Mouse (Mus musculus) left cerebral cortex, adult 18-20 months (tissue): Measurements from ENCODE around the gene Atg4c. TPM values are rescaled to one million over a fixed set of nuclear protein-coding genes. Genes with fewer than 3 reads are reported as not detected.

Source experiments
- DNase-seq, 2 experiments: peaks; one replicate each; pipeline ENCODE4 v3.0.0; 2021 to 2022; ENCODE audit warnings: low spot score in 2 of 2, mixed read lengths in 1 of 2
- total RNA-seq, 2 experiments: library from RNA; stranded (reverse); gene quantifications; 2 replicates each; pipeline ENCODE4 v1.2.3; 2021

The Atg4c gene
- total RNA-seq, 2 experiments from 2014 or later = 42.7 to 44.2 TPM

DNA sequence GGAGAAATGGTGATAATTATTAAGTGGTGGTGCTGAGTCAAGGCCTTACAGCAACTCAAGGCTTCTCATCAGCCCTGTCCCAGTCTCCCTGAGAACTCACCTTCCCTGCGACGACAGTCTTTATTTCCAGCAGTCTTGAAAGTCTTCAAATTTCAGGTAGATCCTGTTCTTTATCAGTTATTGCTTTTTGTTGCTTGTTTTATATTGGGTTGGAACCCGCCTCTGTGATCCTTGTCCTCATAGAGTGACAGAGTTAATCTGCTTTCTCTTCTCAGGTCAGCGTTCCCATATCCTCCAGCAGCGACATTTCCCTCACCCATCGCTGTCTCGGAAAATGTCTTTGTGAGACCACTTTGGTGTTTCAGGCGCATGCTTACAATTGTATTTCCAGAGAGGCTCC lies 56.1 kb downstream of the Atg4c start:
- no peak for DNase-seq

DNA sequence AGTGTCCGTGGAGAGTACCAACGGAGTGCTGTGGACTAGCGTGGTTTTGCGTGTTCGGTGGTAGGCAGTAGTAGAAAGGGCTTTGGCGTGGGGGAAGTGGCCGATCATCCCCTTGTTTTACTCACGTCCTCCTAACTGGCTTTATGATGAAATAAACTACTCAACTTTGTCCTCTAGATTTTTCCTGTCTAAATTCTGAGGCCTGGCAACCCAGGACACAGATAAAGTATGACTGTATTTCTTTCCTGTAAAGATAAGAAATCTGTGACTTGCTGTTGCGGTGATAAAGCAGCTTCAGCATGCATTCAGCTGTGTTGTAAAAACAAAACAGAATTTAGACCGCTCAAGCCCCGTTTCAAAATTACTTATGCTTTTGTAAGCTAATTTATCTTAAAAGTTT lies 59.2 kb downstream of the Atg4c start:
- DNase-seq = no peak

DNA sequence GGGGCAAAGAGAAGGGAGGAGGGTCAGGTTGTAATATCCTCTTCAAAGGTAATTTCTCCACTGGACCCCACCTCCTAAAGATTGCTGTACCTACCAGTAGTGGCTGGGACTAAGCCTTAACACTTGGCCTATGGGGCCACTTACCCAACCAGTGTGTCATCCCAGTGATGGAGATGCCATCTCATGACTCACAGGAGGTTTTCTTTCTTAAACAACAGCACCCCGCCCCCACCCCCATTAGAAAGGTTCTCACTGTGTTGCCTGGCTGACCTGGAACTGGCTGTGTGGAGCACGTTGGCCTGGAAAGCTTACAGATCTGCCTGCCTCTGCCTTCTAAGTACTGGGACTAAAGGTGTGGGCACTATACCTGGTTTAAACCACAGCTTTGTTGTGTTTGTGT lies 69.5 kb downstream of the Atg4c start:
- DNase-seq = no peak

DNA sequence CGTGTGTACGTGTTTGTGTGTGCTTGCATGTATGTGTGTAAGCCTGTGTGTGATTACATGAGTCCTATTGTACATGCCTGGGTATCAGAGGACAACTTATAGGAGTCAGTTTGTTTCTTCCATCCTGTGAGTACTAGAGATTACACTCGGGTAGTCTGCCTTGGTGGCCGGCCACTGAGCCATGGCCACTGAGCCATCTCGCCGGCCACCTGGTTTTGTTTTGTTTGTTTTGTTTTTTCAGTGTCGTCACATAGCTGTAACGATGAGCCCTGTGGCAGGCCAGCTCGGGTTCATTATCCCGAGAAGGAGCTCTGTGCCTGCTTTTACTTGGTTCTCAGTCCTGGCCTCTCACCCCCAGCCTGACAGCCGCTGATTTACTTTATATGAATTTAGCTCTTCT lies 69.9 kb downstream of the Atg4c start:
- DNase-seq = no peak

DNA sequence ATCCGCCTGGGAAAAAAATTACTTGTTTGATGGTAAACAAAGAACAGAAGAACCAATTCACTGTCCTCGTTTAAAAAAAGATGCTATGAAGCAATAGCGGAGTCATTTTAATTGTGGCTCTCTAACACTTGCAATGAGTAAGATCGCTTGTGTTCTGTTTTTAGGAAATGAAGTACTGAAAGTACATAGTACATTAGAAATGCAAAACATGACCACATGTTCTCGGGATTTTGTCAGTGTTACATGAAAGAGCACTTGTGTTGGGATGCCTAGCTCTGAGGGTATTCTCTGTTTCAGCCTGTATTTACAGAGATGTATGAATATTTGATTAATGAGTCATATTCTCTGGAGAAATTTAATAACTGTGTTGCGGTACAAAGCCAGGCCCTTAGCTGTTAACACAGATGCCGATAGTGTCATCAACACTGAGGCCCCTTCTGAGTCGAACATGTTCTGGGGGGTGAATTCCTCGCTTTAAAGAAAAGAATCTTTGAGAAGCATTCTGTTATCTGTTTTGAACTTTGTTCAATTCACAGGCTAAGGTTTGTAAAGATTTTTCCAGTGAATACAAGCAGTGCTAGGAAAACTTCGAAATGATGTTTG lies 73.2 kb downstream of the Atg4c start:
- DNase-seq = no peak

DNA sequence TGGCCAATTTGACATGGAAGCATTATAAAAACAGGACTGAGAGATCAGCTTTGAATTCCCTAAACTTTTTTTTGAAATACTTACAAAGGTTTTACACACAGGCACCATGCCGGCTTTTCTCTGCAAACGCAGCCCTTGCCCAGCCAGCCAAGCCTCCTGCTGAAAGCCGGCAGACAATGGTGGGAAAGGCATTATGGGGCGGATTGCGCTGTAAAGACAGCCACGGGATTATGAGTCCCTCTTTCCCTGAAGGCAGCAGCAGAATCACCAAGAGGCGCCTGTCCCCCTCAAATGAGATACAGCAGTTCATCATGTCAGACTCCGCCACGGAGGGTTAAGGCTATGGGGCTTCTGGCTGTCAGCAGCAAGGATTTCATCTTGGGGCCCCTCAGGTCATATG lies 79.1 kb downstream of the Atg4c start:
- DNase-seq = no peak

DNA sequence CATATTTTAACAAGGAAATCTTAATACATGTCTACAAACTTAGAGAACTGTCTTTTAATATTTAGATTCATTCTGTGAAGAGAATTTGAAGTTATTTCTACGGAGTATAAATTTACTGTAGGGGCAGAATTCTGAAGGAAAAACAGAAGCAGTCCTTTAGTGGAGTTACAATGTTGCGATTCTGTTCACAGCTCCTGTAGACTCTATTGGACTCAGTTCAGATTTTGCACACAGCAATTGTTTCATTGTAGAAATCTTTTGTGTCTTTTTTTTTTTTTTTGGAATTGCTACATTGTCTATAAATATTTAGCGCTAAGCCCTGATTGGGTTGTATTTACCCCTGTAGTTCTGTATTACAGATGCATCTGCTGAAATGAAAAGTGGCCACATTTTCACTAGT lies 79.7 kb downstream of the Atg4c start:
- no peak for DNase-seq

DNA sequence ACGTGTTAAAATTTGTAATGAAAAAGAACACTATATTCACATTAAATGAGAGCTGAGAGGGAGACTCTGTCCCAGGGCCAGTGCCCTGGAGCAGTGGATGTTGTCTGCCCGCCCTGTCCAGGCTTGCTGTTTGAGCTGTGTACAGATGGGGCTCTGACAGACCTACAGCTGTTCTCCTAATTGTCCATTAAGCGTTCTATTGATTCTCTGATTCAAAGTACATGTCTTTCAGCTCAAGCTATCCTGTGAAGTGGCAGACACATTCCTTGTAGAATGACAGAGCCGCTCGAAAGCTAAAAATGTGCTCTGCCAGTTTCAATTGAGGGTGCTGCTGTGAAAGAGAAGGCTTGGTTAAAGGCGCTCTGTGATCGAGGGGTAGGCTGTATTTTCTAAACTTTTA lies 80.2 kb downstream of the Atg4c start:
- no peak for DNase-seq

DNA sequence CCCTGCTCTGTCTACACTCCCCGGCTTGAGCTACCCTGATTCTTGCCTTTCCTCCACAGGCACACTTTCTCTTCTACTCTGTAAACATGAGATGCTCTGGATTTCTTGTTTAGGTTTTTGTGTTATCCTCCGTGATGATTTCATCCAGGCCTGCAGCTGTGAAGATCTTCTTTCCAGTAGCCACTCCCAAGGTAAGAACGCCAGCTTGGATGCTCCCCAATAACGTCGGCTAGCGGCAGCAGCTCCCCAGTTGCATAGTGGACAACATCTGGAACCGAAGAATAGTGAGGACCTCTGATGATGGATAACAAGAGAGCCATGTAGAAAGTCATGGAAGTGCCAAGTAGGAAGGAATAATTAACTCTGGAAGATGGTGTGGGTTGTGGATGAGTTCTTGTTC lies 85.1 kb downstream of the Atg4c start:
- DNase-seq = no peak

DNA sequence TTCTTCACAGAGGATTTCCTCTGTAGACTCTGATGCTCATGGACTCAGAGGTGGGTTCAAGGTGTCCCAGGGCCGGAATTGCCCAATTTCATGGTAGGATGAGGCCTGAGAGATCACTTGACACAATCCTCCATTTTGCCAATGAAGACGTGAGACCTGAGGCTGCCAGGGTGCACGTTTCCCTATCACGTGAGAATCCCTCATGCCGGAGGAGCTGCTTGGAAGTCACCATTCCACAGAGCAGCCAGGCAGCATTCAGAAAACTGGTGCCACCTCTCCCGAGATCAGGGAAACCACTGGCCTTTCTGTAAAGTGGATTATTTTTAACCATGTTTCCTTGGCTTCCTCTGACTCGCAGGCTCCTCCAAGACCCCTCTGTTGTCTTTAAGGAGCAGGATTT lies 88.0 kb downstream of the Atg4c start:
- no peak for DNase-seq

DNA sequence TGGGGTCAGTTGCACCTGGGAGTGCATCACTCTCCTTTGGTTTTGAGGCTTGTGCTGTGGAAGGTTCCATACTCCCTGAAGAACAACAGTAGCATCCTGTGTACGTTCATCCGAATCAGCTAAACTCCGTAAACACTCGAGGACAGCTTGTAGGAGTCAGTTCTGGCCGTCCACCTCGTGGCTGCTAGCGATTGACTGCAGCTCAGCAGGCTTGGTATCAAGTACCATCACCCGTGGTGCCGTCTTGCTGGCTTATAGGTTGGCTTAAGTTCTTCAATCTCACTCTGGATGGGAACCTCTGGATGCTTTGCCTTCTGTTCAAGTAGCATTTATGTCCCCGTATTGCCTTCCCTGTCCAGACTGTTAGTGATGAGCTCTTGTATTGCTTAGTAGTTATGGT lies 95.6 kb downstream of the Atg4c start:
- DNase-seq = no peak

DNA sequence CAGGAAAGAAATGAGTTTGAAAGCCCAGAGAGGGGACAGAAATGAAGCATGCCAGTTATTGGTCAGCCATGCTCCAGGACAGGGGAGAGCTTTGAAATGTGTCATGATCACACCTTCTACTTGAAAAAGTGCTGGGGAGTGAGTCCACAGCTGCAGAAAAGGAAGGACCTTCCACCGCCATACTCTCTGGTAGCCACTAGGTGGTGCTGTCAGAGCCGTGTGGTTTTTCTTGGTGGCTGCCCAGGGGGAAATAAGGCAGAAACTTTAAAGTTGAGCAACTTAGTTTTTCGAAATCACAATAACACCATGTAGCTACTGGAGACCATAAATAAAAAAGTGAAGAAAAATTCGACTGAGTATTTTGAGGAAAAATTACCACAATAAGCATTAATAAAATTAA lies 104.9 kb downstream of the Atg4c start:
- DNase-seq = peak; percentile 39 to 43

DNA sequence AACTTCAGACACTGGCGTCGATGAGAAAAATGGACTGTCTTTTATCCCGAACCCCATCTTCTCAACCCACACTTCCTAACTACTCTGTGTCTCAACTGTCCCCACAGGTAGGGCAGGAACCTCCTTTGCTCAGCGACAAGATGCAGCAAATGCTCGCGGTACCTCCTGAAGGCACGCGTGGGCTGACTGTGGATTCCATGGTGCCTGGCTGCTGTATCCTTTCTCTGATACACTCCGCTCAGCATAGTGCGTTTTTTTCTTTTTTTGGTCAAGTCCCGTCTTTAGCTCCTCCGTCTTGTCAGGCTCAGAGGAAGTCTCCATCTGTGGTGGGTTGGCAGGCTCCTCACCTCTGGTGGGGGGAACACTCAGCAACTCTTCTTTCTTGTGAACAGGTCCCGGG lies 111.1 kb downstream of the Atg4c start:
- DNase-seq = no peak

Other genes with a start within 250 kb of the Atg4c start
- gene Angptl3, start 163.0 kb upstream of the Atg4c start, total RNA-seq = under 1 TPM; 0.58 to 0.73 TPM
- 10 to 100 TPM; 33.2 to 38.3 TPM for gene Dock7, start 73.0 kb upstream of the Atg4c start, total RNA-seq
- under 1 TPM; 0.28 to 0.59 TPM for gene Gm12689, start 102.0 kb downstream of the Atg4c start, total RNA-seq